Mouse (Mus musculus): ENCODE results near the gene Naalad2. TPM values are rescaled to one million over a fixed set of nuclear protein-coding genes. Genes with fewer than 3 reads are reported as not detected.

Naalad2 gene
- total and polyA plus RNA-seq, 3 experiments = 0.04 to 0.06 TPM; not detected in 1

DNA sequence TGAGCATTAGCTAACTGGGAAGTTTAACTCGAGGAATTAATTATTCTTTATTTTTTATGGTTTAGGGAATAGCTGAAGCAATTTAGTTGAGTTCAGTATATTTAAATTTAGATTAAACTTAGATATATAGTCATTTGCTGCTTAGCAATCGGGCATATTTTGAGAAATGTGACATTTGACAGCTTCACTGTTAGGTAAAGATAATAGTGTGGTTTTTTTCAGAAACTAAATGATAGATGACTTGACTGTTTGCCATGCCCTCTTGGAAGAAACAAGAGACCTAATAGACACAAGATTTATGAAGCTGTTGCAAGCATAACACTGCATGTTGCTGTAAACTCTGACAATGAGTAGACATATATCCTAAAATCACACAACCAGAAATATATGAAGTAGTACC is 126.0 kb downstream of the Naalad2 start:
- Histone ChIP-seq H3K9me3 (replicated peaks; ENCODE audit: insufficient read depth, low read length) (no peaks in the 10 kb centered on the region), H3K4me1 (ENCODE audit: control insufficient read depth in 1 of 2, insufficient read depth in 2 of 2, low read length in 2 of 2) (peaks cover 0 to 2% of the 10 kb centered on the region in 2 experiments; a peak in 1 of 4 replicates), H3K36me3 (ENCODE audit: control insufficient read depth in 1 of 2, insufficient read depth in 2 of 2, low read length in 2 of 2) (peaks cover 0 to 7% of the 10 kb centered on the region in 2 experiments; a peak in 2 of 4 replicates), H3K27ac (ENCODE audit: control insufficient read depth, low read depth, low read length) (no peak overlapping the region), H3K9ac (ENCODE audit: control insufficient read depth, low read depth, low read length, poor library complexity, severe bottlenecking) (no peak overlapping the region), H3K79me2 (ENCODE audit: control insufficient read depth, insufficient read depth, low read length, poor library complexity) (no peaks in the 10 kb centered on the region), H3K27me3 (ENCODE audit: control insufficient read depth in 1 of 2, insufficient read depth in 2 of 2, low read length in 2 of 2) (peaks cover 4% of the 10 kb centered on the region in 2 experiments; a peak in 3 of 4 replicates), H3K4me3 (ENCODE audit: control insufficient read depth in 1 of 2, insufficient read depth in 1 of 2, low read depth in 2 of 2, low read length in 2 of 2) (no peak overlapping the region)
- TF ChIP-seq BHLHE40 (IDR thresholded peaks at IDR 0.05; ENCODE audit: borderline replicate concordance, low read depth, low read length) (no peak), MYB (IDR thresholded peaks at IDR 0.05; ENCODE audit: low read depth, low read length) (no peak), ETS1 (IDR thresholded peaks at IDR 0.05; ENCODE audit: low read depth, low read length) (peak; percentile 36; the same call in 1 of the 2 replicates), ZC3H11A (IDR thresholded peaks at IDR 0.05; ENCODE audit: low read depth, low read length) (no peak), TBP (IDR thresholded peaks at IDR 0.05; ENCODE audit: low read depth, low read length) (no peak), TCF12 (IDR thresholded peaks at IDR 0.05; ENCODE audit: low read depth, low read length) (0 out of 2 replicates have a peak, but pooled peaks have one; percentile 17), SIN3A (IDR thresholded peaks at IDR 0.05; ENCODE audit: low read length) (peak; percentile 15; the same call in 1 of the 2 replicates), RCOR1 (IDR thresholded peaks at IDR 0.05; ENCODE audit: low read depth, low read length) (peak; percentile 30; the same call in 1 of the 2 replicates), TAL1 (IDR thresholded peaks at IDR 0.05; ENCODE audit: low read length) (no peak), EP300 (IDR thresholded peaks at IDR 0.05; ENCODE audit: low read depth in 1 of 2, low read length in 2 of 2) (peak; percentile 52 to 56; a peak in 3 of 4 replicates), HCFC1 (IDR thresholded peaks at IDR 0.05; ENCODE audit: low read depth, low read length) (no peak)
- no peak for DNase-seq (ENCODE audit: low read depth, low spot score)

DNA sequence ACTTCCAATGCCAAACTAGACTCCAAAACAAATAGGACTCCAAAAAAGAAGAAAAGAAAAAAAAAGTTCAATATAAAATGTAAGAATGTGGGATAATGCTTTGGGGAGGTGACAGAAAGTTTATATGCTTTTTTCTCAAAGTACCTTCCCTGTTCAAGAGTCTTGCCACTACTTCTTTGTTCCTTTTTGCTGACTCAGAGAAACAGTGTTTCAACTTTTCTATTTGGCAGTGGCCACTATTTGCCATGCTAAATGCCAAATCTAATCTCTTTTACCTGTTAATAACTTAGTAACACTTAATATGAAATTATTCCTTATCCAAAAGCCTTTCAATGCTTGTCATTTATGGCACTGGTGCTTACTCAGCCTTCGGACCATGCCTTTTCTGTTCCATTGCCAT is 126.9 kb downstream of the Naalad2 start:
- TF ChIP-seq ZC3H11A (IDR thresholded peaks at IDR 0.05; ENCODE audit: low read depth, low read length) (no peak), MAFK (IDR thresholded peaks at IDR 0.05; ENCODE audit: borderline replicate concordance, low read depth, low read length) (peak; percentile 87)
- DNase-seq (ENCODE audit: low read depth, low spot score) = no peak

More for the DNA sequence above, 126.9 kb downstream of the Naalad2 start:
- H3K9me3 ChIP-seq (replicated peaks; ENCODE audit: insufficient read depth, low read length) = no peaks in the 10 kb centered on the region
- peaks cover 0 to 7% of the 10 kb centered on the region in 2 experiments; a peak in 2 of 4 replicates for H3K36me3 ChIP-seq (ENCODE audit: control insufficient read depth in 1 of 2, insufficient read depth in 2 of 2, low read length in 2 of 2)
- H3K27me3 ChIP-seq (ENCODE audit: control insufficient read depth in 1 of 2, insufficient read depth in 2 of 2, low read length in 2 of 2) = peaks cover 3 to 4% of the 10 kb centered on the region in 2 experiments; a peak in 3 of 4 replicates
- H3K4me3 ChIP-seq (ENCODE audit: control insufficient read depth in 1 of 2, insufficient read depth in 1 of 2, low read depth in 2 of 2, low read length in 2 of 2) = no peak overlapping the region
- peaks cover 0 to 2% of the 10 kb centered on the region in 2 experiments; a peak in 1 of 4 replicates for H3K4me1 ChIP-seq (ENCODE audit: control insufficient read depth in 1 of 2, insufficient read depth in 2 of 2, low read length in 2 of 2)
- H3K9ac ChIP-seq (ENCODE audit: control insufficient read depth, low read depth, low read length, poor library complexity, severe bottlenecking) = no peak overlapping the region
- H3K79me2 ChIP-seq (ENCODE audit: control insufficient read depth, insufficient read depth, low read length, poor library complexity) = no peaks in the 10 kb centered on the region
- no peak overlapping the region for H3K27ac ChIP-seq (ENCODE audit: control insufficient read depth, low read depth, low read length)

Other genes with a start within 250 kb of the Naalad2 start
- gene Chordc1, start 110.9 kb downstream of the Naalad2 start, total RNA-seq (2012; rRNA removed) = 247 and 299 TPM in 2 replicates
- 100 to 1,000 TPM; 207 to 287 TPM for gene Chordc1, start 110.9 kb downstream of the Naalad2 start, polyA plus RNA-seq (2012; ENCODE audit: insufficient read depth in 1 of 2, insufficient read length in 2 of 2, low read depth in 1 of 2, low replicate concordance in 2 of 2, missing spikeins in 1 of 2)
- gene Ubtfl1, start 1.4 kb upstream of the Naalad2 start, total RNA-seq (2012; rRNA removed) = not detected in 2 replicates
- not detected for gene Ubtfl1, start 1.4 kb upstream of the Naalad2 start, polyA plus RNA-seq (2012; ENCODE audit: insufficient read depth in 1 of 2, insufficient read length in 2 of 2, low read depth in 1 of 2, low replicate concordance in 2 of 2, missing spikeins in 1 of 2)
- gene Mbd3l2, start 27.7 kb upstream of the Naalad2 start, total RNA-seq (2012; rRNA removed) = not detected in 2 replicates
- gene Mbd3l2, start 27.7 kb upstream of the Naalad2 start, polyA plus RNA-seq (2012; ENCODE audit: insufficient read depth in 1 of 2, insufficient read length in 2 of 2, low read depth in 1 of 2, low replicate concordance in 2 of 2, missing spikeins in 1 of 2) = not detected
- gene Zfp558, start 75.3 kb upstream of the Naalad2 start, total RNA-seq (2012; rRNA removed) = not detected in 2 replicates
- gene Zfp558, start 75.3 kb upstream of the Naalad2 start, polyA plus RNA-seq (2012; ENCODE audit: insufficient read depth in 1 of 2, insufficient read length in 2 of 2, low read depth in 1 of 2, low replicate concordance in 2 of 2, missing spikeins in 1 of 2) = not detected
- gene Mbd3l1, start 75.4 kb upstream of the Naalad2 start, total RNA-seq (2012; rRNA removed) = not detected in 2 replicates
- gene Mbd3l1, start 75.4 kb upstream of the Naalad2 start, polyA plus RNA-seq (2012; ENCODE audit: insufficient read depth in 1 of 2, insufficient read length in 2 of 2, low read depth in 1 of 2, low replicate concordance in 2 of 2, missing spikeins in 1 of 2) = not detected